Mouse (Mus musculus): ENCODE data around the gene Zfp708. TPM values are rescaled to one million over a fixed set of nuclear protein-coding genes. Genes with fewer than 3 reads are reported as not detected.
A peak's percentile ranks its signal among the peaks of the same experiment; 100 is the strongest.

Zfp708 gene
- total and polyA plus RNA-seq, 2 experiments from 2014 or later = 6.6 to 12.2 TPM

- H3K9ac ChIP-seq = no peak overlapping the region
- no peaks in the 10 kb centered on the region for H3K9me3 ChIP-seq (ENCODE audit: low read length)
- no peak for TF ChIP-seq CTCF (IDR thresholded peaks at IDR 0.05; ENCODE audit: low read depth)
- H3K4me1 ChIP-seq (ENCODE audit: insufficient read depth) = no peaks in the 10 kb centered on the region; the same call in 1 of the 2 replicates
- no peak overlapping the region for H3K4me2 ChIP-seq (ENCODE audit: low read depth)
- H3K27me3 ChIP-seq (ENCODE audit: insufficient read depth, low read length) = no peaks in the 10 kb centered on the region
- no peak overlapping the region for H3K27ac ChIP-seq (ENCODE audit: low read depth, low read length)
- H3K36me3 ChIP-seq (ENCODE audit: insufficient read depth) = no peaks in the 10 kb centered on the region
- WGBS = 85% methylated on average over 12 of the region's 12 CpGs
- ATAC-seq (no peak), DNase-seq (no peak)
- H3K4me3 ChIP-seq (ENCODE audit: low read depth, low read length) = no peak overlapping the region
Observed at GRCm38 (mm10) chr13:67112096-67112495, 14.3 kb upstream of the Zfp708 start.

- Histone ChIP-seq H3K4me1 (ENCODE audit: insufficient read depth) (no peaks in the 10 kb centered on the region; the same call in 1 of the 2 replicates), H3K4me2 (ENCODE audit: low read depth) (peak overlapping the region; percentile 83), H3K36me3 (ENCODE audit: insufficient read depth) (no peaks in the 10 kb centered on the region), H3K9ac (0 out of 2 replicates have a peak overlapping the region, but pooled peaks have one; percentile 19), H3K4me3 (ENCODE audit: low read depth, low read length) (peak overlapping the region; percentile 63), H3K9me3 (ENCODE audit: low read length) (no peaks in the 10 kb centered on the region), H3K27me3 (ENCODE audit: insufficient read depth, low read length) (no peaks in the 10 kb centered on the region), H3K27ac (ENCODE audit: low read depth, low read length) (no peak overlapping the region)
- WGBS = 4% methylated on average over 9 of the region's 9 CpGs
- no peak for TF ChIP-seq CTCF (IDR thresholded peaks at IDR 0.05; ENCODE audit: low read depth)
- DNase-seq = no peak
- ATAC-seq = peak; percentile 75
Observed at GRCm38 (mm10) chr13:67108821-67109206, 11.0 kb upstream of the Zfp708 start.

GRCm38 (mm10) chr13:67108194-67108820 is 10.5 kb upstream of the Zfp708 start, which contains the start of gene Gm28557:
Gm28557 (minus strand) TSS chr13:67108604.
- peak; percentile 92 for TF ChIP-seq CTCF (IDR thresholded peaks at IDR 0.05; ENCODE audit: low read depth)
- H3K4me2 ChIP-seq (ENCODE audit: low read depth) = peak within 1 kb of the TSS; percentile 83
- H3K27me3 ChIP-seq (ENCODE audit: insufficient read depth, low read length) = no peaks in the 10 kb centered on the region
- no peaks in the 10 kb centered on the region; the same call in 1 of the 2 replicates for H3K4me1 ChIP-seq (ENCODE audit: insufficient read depth)
- no peaks in the 10 kb centered on the region for H3K36me3 ChIP-seq (ENCODE audit: insufficient read depth)
- DNase-seq (peak; percentile 95), ATAC-seq (peak; percentile 99)
- H3K9me3 ChIP-seq (ENCODE audit: low read length) = no peaks in the 10 kb centered on the region
- H3K4me3 ChIP-seq (ENCODE audit: low read depth, low read length) = peak within 1 kb of the TSS; percentile 63
- H3K27ac ChIP-seq (ENCODE audit: low read depth, low read length) = peak within 1 kb of the TSS; percentile 59
- WGBS = under 1% methylated on average over 17 of the region's 17 CpGs
- peak within 1 kb of the TSS; percentile 53 for H3K9ac ChIP-seq

- ATAC-seq = no peak
- peak overlapping the region; percentile 63 for H3K4me3 ChIP-seq (ENCODE audit: low read depth, low read length)
Observed at GRCm38 (mm10) chr13:67107681-67108080, 9.9 kb upstream of the Zfp708 start.

GRCm38 (mm10) chr13:67090154-67090553 is 7.6 kb downstream of the Zfp708 start:
- Histone ChIP-seq H3K9me3 (ENCODE audit: low read length) (no peaks in the 10 kb centered on the region), H3K27ac (ENCODE audit: low read depth, low read length) (no peak overlapping the region), H3K9ac (no peak overlapping the region), H3K4me2 (ENCODE audit: low read depth) (no peak overlapping the region), H3K27me3 (ENCODE audit: insufficient read depth, low read length) (no peaks in the 10 kb centered on the region), H3K36me3 (ENCODE audit: insufficient read depth) (no peaks in the 10 kb centered on the region), H3K4me3 (ENCODE audit: low read depth, low read length) (no peak overlapping the region), H3K4me1 (ENCODE audit: insufficient read depth) (no peaks in the 10 kb centered on the region)
- WGBS = 87% methylated on average over 1 of the region's 1 CpGs
- TF ChIP-seq CTCF (IDR thresholded peaks at IDR 0.05; ENCODE audit: low read depth) = no peak
- no peak for ATAC-seq
- no peak for DNase-seq

More at GRCm38 (mm10) chr13:67107681-67108080, 9.9 kb upstream of the Zfp708 start:
- H3K4me1 ChIP-seq (ENCODE audit: insufficient read depth) = no peaks in the 10 kb centered on the region; the same call in 1 of the 2 replicates
- H3K9me3 ChIP-seq (ENCODE audit: low read length) = no peaks in the 10 kb centered on the region
- no peak for TF ChIP-seq CTCF (IDR thresholded peaks at IDR 0.05; ENCODE audit: low read depth)
- H3K4me2 ChIP-seq (ENCODE audit: low read depth) = peak overlapping the region; percentile 83
- H3K36me3 ChIP-seq (ENCODE audit: insufficient read depth) = no peaks in the 10 kb centered on the region
- H3K27ac ChIP-seq (ENCODE audit: low read depth, low read length) = no peak overlapping the region
- H3K27me3 ChIP-seq (ENCODE audit: insufficient read depth, low read length) = no peaks in the 10 kb centered on the region
- WGBS = 69% methylated on average over 9 of the region's 9 CpGs
- DNase-seq = no peak
- peak overlapping the region; percentile 53; the same call in 1 of the 2 replicates for H3K9ac ChIP-seq

- 79% methylated on average over 1 of the region's 1 CpGs for WGBS
- H3K9ac ChIP-seq = peak overlapping the region; percentile 70; the same call in 1 of the 2 replicates
- H3K36me3 ChIP-seq (ENCODE audit: insufficient read depth) = peaks cover 3% of the 10 kb centered on the region; the same call in 1 of the 2 replicates
- H3K4me3 ChIP-seq (ENCODE audit: low read depth, low read length) = peak overlapping the region; percentile 77
- DNase-seq = no peak
- no peak for TF ChIP-seq CTCF (IDR thresholded peaks at IDR 0.05; ENCODE audit: low read depth)
- no peaks in the 10 kb centered on the region for H3K27me3 ChIP-seq (ENCODE audit: insufficient read depth, low read length)
- peaks cover 6% of the 10 kb centered on the region for H3K4me1 ChIP-seq (ENCODE audit: insufficient read depth)
- H3K27ac ChIP-seq (ENCODE audit: low read depth, low read length) = peak overlapping the region; percentile 71
- ATAC-seq = no peak
- 0 out of 2 replicates have a peak, but pooled peaks cover 6% of the 10 kb centered on the region for H3K9me3 ChIP-seq (ENCODE audit: low read length)
- H3K4me2 ChIP-seq (ENCODE audit: low read depth) = peak overlapping the region; percentile 72
Observed at GRCm38 (mm10) chr13:67081946-67082345, 15.8 kb downstream of the Zfp708 start.

- H3K4me3 ChIP-seq (ENCODE audit: low read depth, low read length) = peak overlapping the region; percentile 77
- H3K27me3 ChIP-seq (ENCODE audit: insufficient read depth, low read length) = no peaks in the 10 kb centered on the region
- peak overlapping the region; percentile 71 for H3K27ac ChIP-seq (ENCODE audit: low read depth, low read length)
- 0 out of 2 replicates have a peak, but pooled peaks cover 7% of the 10 kb centered on the region for H3K9me3 ChIP-seq (ENCODE audit: low read length)
- no peak for TF ChIP-seq CTCF (IDR thresholded peaks at IDR 0.05; ENCODE audit: low read depth)
- peaks cover 6% of the 10 kb centered on the region for H3K4me1 ChIP-seq (ENCODE audit: insufficient read depth)
- H3K9ac ChIP-seq = peak overlapping the region; percentile 70
- peaks cover 4% of the 10 kb centered on the region; the same call in 1 of the 2 replicates for H3K36me3 ChIP-seq (ENCODE audit: insufficient read depth)
- ATAC-seq = peak; percentile 98
- WGBS = under 1% methylated on average over 24 of the region's 24 CpGs
- DNase-seq = peak; percentile 81
- H3K4me2 ChIP-seq (ENCODE audit: low read depth) = peak overlapping the region; percentile 72
Observed at GRCm38 (mm10) chr13:67081142-67081713, 16.5 kb downstream of the Zfp708 start.
